Mouse (Mus musculus): ENCODE results near the gene Bri3. TPM values are rescaled to one million over a fixed set of nuclear protein-coding genes. Genes with fewer than 3 reads are reported as not detected.

The Bri3 gene
- polyA plus RNA-seq, 1 experiment from 2014 or later: 128 TPM

GRCm38 (mm10) chr5:144418456-144418855 is 174.2 kb downstream of the Bri3 start:
- no peaks in the 10 kb centered on the region for H3K27me3 ChIP-seq (ENCODE audit: control insufficient read depth, insufficient read depth, low read length)
- ATAC-seq (ENCODE audit: insufficient number of reproducible peaks, low FRiP score, low TSS enrichment, low read depth): no peak
- H3K36me3 ChIP-seq (ENCODE audit: control insufficient read depth, insufficient read depth, low read length): no peaks in the 10 kb centered on the region
- no peak overlapping the region for H3K27ac ChIP-seq (replicated peaks; ENCODE audit: low read depth, low read length)
- H3K9me3 ChIP-seq (ENCODE audit: control insufficient read depth, low read length): no peaks in the 10 kb centered on the region
- no peak for DNase-seq (ENCODE audit: low spot score)
- H3K4me3 ChIP-seq (ENCODE audit: low read depth, low read length): no peak overlapping the region
- WGBS: 92% methylated on average over 12 of the region's 12 CpGs
- no peaks in the 10 kb centered on the region for H3K4me1 ChIP-seq (ENCODE audit: control insufficient read depth, insufficient read depth, low read length)
- H3K4me2 ChIP-seq (ENCODE audit: low read depth, severe bottlenecking): no peak overlapping the region
- H3K9ac ChIP-seq (ENCODE audit: low read length): no peak overlapping the region

DNA sequence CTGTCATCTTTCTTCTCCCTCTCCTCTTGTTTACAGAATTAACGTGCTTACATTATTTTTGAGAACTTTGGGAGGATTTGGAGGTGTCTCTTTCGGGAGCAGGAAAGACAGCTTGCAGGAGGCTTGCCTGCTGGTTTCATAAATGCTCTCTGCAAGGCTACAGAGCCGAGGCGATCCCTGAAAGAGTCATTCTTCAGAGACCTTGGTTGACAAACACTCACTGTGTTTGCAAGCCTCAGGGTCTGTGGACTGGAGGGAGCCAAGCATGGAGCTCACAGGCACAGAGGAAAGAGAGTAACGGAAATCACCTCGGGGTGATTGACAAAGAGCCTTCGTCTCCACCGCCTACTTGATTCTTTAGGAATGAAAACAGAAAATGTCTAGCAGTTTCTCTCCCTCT is 175.8 kb downstream of the Bri3 start:
- ATAC-seq (ENCODE audit: insufficient number of reproducible peaks, low FRiP score, low TSS enrichment, low read depth) (no peak), DNase-seq (ENCODE audit: low spot score) (no peak)
- H3K27me3 ChIP-seq (ENCODE audit: control insufficient read depth, insufficient read depth, low read length): no peaks in the 10 kb centered on the region
- WGBS: 87% methylated on average over 8 of the region's 8 CpGs
- H3K36me3 ChIP-seq (ENCODE audit: control insufficient read depth, insufficient read depth, low read length): no peaks in the 10 kb centered on the region
- no peak overlapping the region for H3K4me3 ChIP-seq (ENCODE audit: low read depth, low read length)
- H3K9ac ChIP-seq (ENCODE audit: low read length): no peak overlapping the region
- no peak overlapping the region for H3K4me2 ChIP-seq (ENCODE audit: low read depth, severe bottlenecking)
- no peaks in the 10 kb centered on the region for H3K9me3 ChIP-seq (ENCODE audit: control insufficient read depth, low read length)
- no peaks in the 10 kb centered on the region for H3K4me1 ChIP-seq (ENCODE audit: control insufficient read depth, insufficient read depth, low read length)
- H3K27ac ChIP-seq (replicated peaks; ENCODE audit: low read depth, low read length): no peak overlapping the region

GRCm38 (mm10) chr5:144426697-144427096 is 182.5 kb downstream of the Bri3 start:
- no peak for DNase-seq (ENCODE audit: low spot score)
- Histone ChIP-seq H3K9me3 (ENCODE audit: control insufficient read depth, low read length) (no peaks in the 10 kb centered on the region), H3K4me2 (ENCODE audit: low read depth, severe bottlenecking) (no peak overlapping the region), H3K27me3 (ENCODE audit: control insufficient read depth, insufficient read depth, low read length) (no peaks in the 10 kb centered on the region), H3K36me3 (ENCODE audit: control insufficient read depth, insufficient read depth, low read length) (no peaks in the 10 kb centered on the region), H3K27ac (replicated peaks; ENCODE audit: low read depth, low read length) (no peak overlapping the region), H3K4me3 (ENCODE audit: low read depth, low read length) (no peak overlapping the region), H3K9ac (ENCODE audit: low read length) (no peak overlapping the region), H3K4me1 (ENCODE audit: control insufficient read depth, insufficient read depth, low read length) (no peaks in the 10 kb centered on the region)
- ATAC-seq (ENCODE audit: insufficient number of reproducible peaks, low FRiP score, low TSS enrichment, low read depth): no peak
- 78% methylated on average over 3 of the region's 3 CpGs for WGBS

- H3K9ac ChIP-seq (ENCODE audit: low read length): no peak overlapping the region
- H3K4me2 ChIP-seq (ENCODE audit: low read depth, severe bottlenecking): no peak overlapping the region
- 86% methylated on average over 9 of the region's 9 CpGs for WGBS
- no peak overlapping the region for H3K27ac ChIP-seq (replicated peaks; ENCODE audit: low read depth, low read length)
- no peaks in the 10 kb centered on the region for H3K9me3 ChIP-seq (ENCODE audit: control insufficient read depth, low read length)
- H3K27me3 ChIP-seq (ENCODE audit: control insufficient read depth, insufficient read depth, low read length): no peaks in the 10 kb centered on the region
- no peak for ATAC-seq (ENCODE audit: insufficient number of reproducible peaks, low FRiP score, low TSS enrichment, low read depth)
- no peaks in the 10 kb centered on the region for H3K36me3 ChIP-seq (ENCODE audit: control insufficient read depth, insufficient read depth, low read length)
- DNase-seq (ENCODE audit: low spot score): no peak
- no peaks in the 10 kb centered on the region for H3K4me1 ChIP-seq (ENCODE audit: control insufficient read depth, insufficient read depth, low read length)
- no peak overlapping the region for H3K4me3 ChIP-seq (ENCODE audit: low read depth, low read length)
Measured at GRCm38 (mm10) chr5:144427861-144428260, 183.6 kb downstream of the Bri3 start.

GRCm38 (mm10) chr5:144431481-144431880 is 187.2 kb downstream of the Bri3 start:
- H3K4me3 ChIP-seq (ENCODE audit: low read depth, low read length): no peak overlapping the region
- H3K9ac ChIP-seq (ENCODE audit: low read length): no peak overlapping the region
- H3K4me2 ChIP-seq (ENCODE audit: low read depth, severe bottlenecking): no peak overlapping the region
- no peaks in the 10 kb centered on the region for H3K27me3 ChIP-seq (ENCODE audit: control insufficient read depth, insufficient read depth, low read length)
- no peaks in the 10 kb centered on the region for H3K4me1 ChIP-seq (ENCODE audit: control insufficient read depth, insufficient read depth, low read length)
- ATAC-seq (ENCODE audit: insufficient number of reproducible peaks, low FRiP score, low TSS enrichment, low read depth) (no peak), DNase-seq (ENCODE audit: low spot score) (no peak)
- 90% methylated on average over 6 of the region's 6 CpGs for WGBS
- H3K9me3 ChIP-seq (ENCODE audit: control insufficient read depth, low read length): no peaks in the 10 kb centered on the region
- no peak overlapping the region for H3K27ac ChIP-seq (replicated peaks; ENCODE audit: low read depth, low read length)
- H3K36me3 ChIP-seq (ENCODE audit: control insufficient read depth, insufficient read depth, low read length): no peaks in the 10 kb centered on the region

- Histone ChIP-seq H3K27me3 (ENCODE audit: control insufficient read depth, insufficient read depth, low read length) (no peaks in the 10 kb centered on the region), H3K4me1 (ENCODE audit: control insufficient read depth, insufficient read depth, low read length) (no peaks in the 10 kb centered on the region), H3K4me2 (ENCODE audit: low read depth, severe bottlenecking) (no peak overlapping the region), H3K27ac (replicated peaks; ENCODE audit: low read depth, low read length) (no peak overlapping the region), H3K9me3 (ENCODE audit: control insufficient read depth, low read length) (no peaks in the 10 kb centered on the region), H3K4me3 (ENCODE audit: low read depth, low read length) (no peak overlapping the region), H3K36me3 (ENCODE audit: control insufficient read depth, insufficient read depth, low read length) (no peaks in the 10 kb centered on the region), H3K9ac (ENCODE audit: low read length) (no peak overlapping the region)
- DNase-seq (ENCODE audit: low spot score): no peak
- no peak for ATAC-seq (ENCODE audit: insufficient number of reproducible peaks, low FRiP score, low TSS enrichment, low read depth)
- 86% methylated on average over 10 of the region's 10 CpGs for WGBS
Measured at GRCm38 (mm10) chr5:144439286-144440040, 195.2 kb downstream of the Bri3 start.

- Histone ChIP-seq H3K36me3 (ENCODE audit: control insufficient read depth, insufficient read depth, low read length) (no peaks in the 10 kb centered on the region), H3K9me3 (ENCODE audit: control insufficient read depth, low read length) (no peaks in the 10 kb centered on the region), H3K9ac (ENCODE audit: low read length) (no peak overlapping the region), H3K27ac (replicated peaks; ENCODE audit: low read depth, low read length) (no peak overlapping the region), H3K4me3 (ENCODE audit: low read depth, low read length) (no peak overlapping the region), H3K27me3 (ENCODE audit: control insufficient read depth, insufficient read depth, low read length) (no peaks in the 10 kb centered on the region), H3K4me1 (ENCODE audit: control insufficient read depth, insufficient read depth, low read length) (no peaks in the 10 kb centered on the region), H3K4me2 (ENCODE audit: low read depth, severe bottlenecking) (no peak overlapping the region)
- 85% methylated on average over 12 of the region's 12 CpGs for WGBS
- ATAC-seq (ENCODE audit: insufficient number of reproducible peaks, low FRiP score, low TSS enrichment, low read depth): no peak
- DNase-seq (ENCODE audit: low spot score): no peak
Measured at GRCm38 (mm10) chr5:144441831-144442271, 197.6 kb downstream of the Bri3 start.

GRCm38 (mm10) chr5:144446475-144447225 is 202.4 kb downstream of the Bri3 start:
- no peak for ATAC-seq (ENCODE audit: insufficient number of reproducible peaks, low FRiP score, low TSS enrichment, low read depth)

More at GRCm38 (mm10) chr5:144446475-144447225, 202.4 kb downstream of the Bri3 start:
- H3K4me3 ChIP-seq (ENCODE audit: low read depth, low read length): no peak overlapping the region
- DNase-seq (ENCODE audit: low spot score): no peak
- no peak overlapping the region for H3K4me2 ChIP-seq (ENCODE audit: low read depth, severe bottlenecking)
- H3K9me3 ChIP-seq (ENCODE audit: control insufficient read depth, low read length): no peaks in the 10 kb centered on the region
- no peaks in the 10 kb centered on the region for H3K27me3 ChIP-seq (ENCODE audit: control insufficient read depth, insufficient read depth, low read length)
- no peaks in the 10 kb centered on the region for H3K36me3 ChIP-seq (ENCODE audit: control insufficient read depth, insufficient read depth, low read length)
- no peak overlapping the region for H3K9ac ChIP-seq (ENCODE audit: low read length)
- no peak overlapping the region for H3K27ac ChIP-seq (replicated peaks; ENCODE audit: low read depth, low read length)
- no peaks in the 10 kb centered on the region for H3K4me1 ChIP-seq (ENCODE audit: control insufficient read depth, insufficient read depth, low read length)
- WGBS: 82% methylated on average over 10 of the region's 10 CpGs
